Mouse (Mus musculus) olfactory bulb, adult 2 months (tissue): ENCODE data around the gene Ascl4.

Experiments used
- CTCF ChIP-seq: fragments of 200-500 bp; IDR thresholded peaks from 2 replicates; pipeline ENCODE4 v1.5.1; 2012; ENCODE audit warnings: low read depth, mild to moderate bottlenecking, low read length, moderate library complexity; ENCODE audit not compliant: insufficient read depth
- POLR2A ChIP-seq: fragments of 200-500 bp; IDR thresholded peaks from 2 replicates; pipeline ENCODE4 v1.6.1; 2012; ENCODE audit warnings: mild to moderate bottlenecking, low read depth, low read length, moderate library complexity; ENCODE audit not compliant: insufficient read depth

- no peak for TF ChIP-seq CTCF
- TF ChIP-seq POLR2A, result no peak
Observed at GRCm38 (mm10) chr10:85948483-85949196, 21.2 kb downstream of the Ascl4 start.
